Mouse (Mus musculus): ENCODE measurements around the gene Usp35. TPM values are rescaled to one million over a fixed set of nuclear protein-coding genes. Genes with fewer than 3 reads are reported as not detected.

Gene Usp35
- 13.3 and 13.4 TPM in 2 replicates for polyA plus RNA-seq (2012; rRNA removed; ENCODE audit: low replicate concordance)

GRCm38 (mm10) chr7:97331726-97332666, at the start of gene Usp35, which contains the start of gene Kctd21:
Gene Usp35 (minus strand): TSS chr7:97332020.
Gene Kctd21 (plus strand): TSS chr7:97332327.

Other genes with a start within 250 kb of the Usp35 start
- gene Kctd21, start 307 bp upstream of the Usp35 start, polyA plus RNA-seq (2012; rRNA removed; ENCODE audit: low replicate concordance) = 11.5 and 14.2 TPM in 2 replicates
- 15.7 and 22.6 TPM in 2 replicates for gene Alg8, start 39.6 kb upstream of the Usp35 start, polyA plus RNA-seq (2012; rRNA removed; ENCODE audit: low replicate concordance)
- 163 and 166 TPM in 2 replicates for gene Ndufc2, start 68.0 kb upstream of the Usp35 start, polyA plus RNA-seq (2012; rRNA removed; ENCODE audit: low replicate concordance)
- 1,808 and 3,120 TPM in 2 replicates for gene Thrsp, start 85.7 kb upstream of the Usp35 start, polyA plus RNA-seq (2012; rRNA removed; ENCODE audit: low replicate concordance)
- gene Kctd14, start 119.3 kb upstream of the Usp35 start, polyA plus RNA-seq (2012; rRNA removed; ENCODE audit: low replicate concordance) = 0.76 and 15.4 TPM in 2 replicates
- 130 and 135 TPM in 2 replicates for gene Ints4, start 148.9 kb upstream of the Usp35 start, polyA plus RNA-seq (2012; rRNA removed; ENCODE audit: low replicate concordance)
- 64.8 and 129 TPM in 2 replicates for gene Aamdc, start 247.5 kb upstream of the Usp35 start, polyA plus RNA-seq (2012; rRNA removed; ENCODE audit: low replicate concordance)
- gene Rsf1, start 247.9 kb upstream of the Usp35 start, polyA plus RNA-seq (2012; rRNA removed; ENCODE audit: low replicate concordance) = 1.6 and 3.5 TPM in 2 replicates